Mouse (Mus musculus) brain, embryonic 14.5 days (tissue): ENCODE measurements around the gene Rapgef1. TPM values are rescaled to one million over a fixed set of nuclear protein-coding genes. Genes with fewer than 3 reads are reported as not detected.
A peak's percentile ranks its signal among the peaks of the same experiment; 100 is the strongest.

Experiments
- DNase-seq: peaks from one replicate; pipeline ENCODE4 v3.0.0-alpha.2; 2011; ENCODE audit warnings: low read depth
- CTCF ChIP-seq: fragments of 200-500 bp; IDR thresholded peaks from 2 replicates; pipeline ENCODE4 v1.5.1; 2012; ENCODE audit warnings: inconsistent platforms, mild to moderate bottlenecking, moderate library complexity, borderline replicate concordance; ENCODE audit not compliant: insufficient read depth, insufficient read length; ENCODE audit errors: extremely low read depth
- POLR2A ChIP-seq: fragments of 200-500 bp; IDR thresholded peaks from 2 replicates; pipeline ENCODE4 v1.6.1; 2012; ENCODE audit warnings: mild to moderate bottlenecking, inconsistent platforms, borderline replicate concordance; ENCODE audit not compliant: poor library complexity, insufficient read depth, insufficient read length, severe bottlenecking; ENCODE audit errors: extremely low read depth
- polyA plus RNA-seq: library from polyadenylated mRNA; depleted of rRNA; stranded (reverse); fragments of >200 nt; gene quantifications from 2 replicates; pipeline ENCODE4 v1.2.3, GENCODE M21; 2012

Rapgef1 gene
- polyA plus RNA-seq, 1 experiment: 101 TPM

- TF ChIP-seq POLR2A: no peak
- peak; percentile 49; the same call in 1 of the 2 replicates for TF ChIP-seq CTCF
- DNase-seq: peak; percentile 88
These were observed 50.9 kb downstream of the Rapgef1 start for GRCm38 (mm10) chr2:29670231-29670991.

- TF ChIP-seq CTCF (no peak), POLR2A (no peak)
- no peak for DNase-seq
These were observed 51.9 kb downstream of the Rapgef1 start for GRCm38 (mm10) chr2:29671374-29671773.

- TF ChIP-seq CTCF (no peak), POLR2A (no peak)
- DNase-seq: no peak
These were observed 52.3 kb downstream of the Rapgef1 start for GRCm38 (mm10) chr2:29671856-29672255.

- TF ChIP-seq POLR2A: no peak
- no peak for TF ChIP-seq CTCF
- DNase-seq: no peak
These were observed 53.4 kb downstream of the Rapgef1 start for GRCm38 (mm10) chr2:29672746-29673536.

GRCm38 (mm10) chr2:29674087-29674486 lies 54.6 kb downstream of the Rapgef1 start:
- no peak for TF ChIP-seq POLR2A
- no peak for TF ChIP-seq CTCF

GRCm38 (mm10) chr2:29674545-29674944 lies 55.0 kb downstream of the Rapgef1 start:
- no peak for DNase-seq
- TF ChIP-seq CTCF (no peak), POLR2A (no peak)

More at GRCm38 (mm10) chr2:29674087-29674486, 54.6 kb downstream of the Rapgef1 start:
- no peak for DNase-seq

- no peak for TF ChIP-seq POLR2A
- no peak for TF ChIP-seq CTCF
- DNase-seq: no peak
These were observed 56.3 kb downstream of the Rapgef1 start for GRCm38 (mm10) chr2:29675846-29676245.

GRCm38 (mm10) chr2:29676513-29676912 lies 57.0 kb downstream of the Rapgef1 start:
- DNase-seq: no peak
- no peak for TF ChIP-seq POLR2A
- TF ChIP-seq CTCF: no peak

GRCm38 (mm10) chr2:29677842-29678241 lies 58.3 kb downstream of the Rapgef1 start:
- TF ChIP-seq CTCF (no peak), POLR2A (no peak)

GRCm38 (mm10) chr2:29678524-29678923 lies 59.0 kb downstream of the Rapgef1 start:
- TF ChIP-seq CTCF: no peak
- TF ChIP-seq POLR2A: no peak

More at GRCm38 (mm10) chr2:29677842-29678241, 58.3 kb downstream of the Rapgef1 start:
- no peak for DNase-seq

More at GRCm38 (mm10) chr2:29678524-29678923, 59.0 kb downstream of the Rapgef1 start:
- no peak for DNase-seq
